Mouse (Mus musculus): ENCODE measurements around the gene Onecut1.

The Onecut1 gene

DNA sequence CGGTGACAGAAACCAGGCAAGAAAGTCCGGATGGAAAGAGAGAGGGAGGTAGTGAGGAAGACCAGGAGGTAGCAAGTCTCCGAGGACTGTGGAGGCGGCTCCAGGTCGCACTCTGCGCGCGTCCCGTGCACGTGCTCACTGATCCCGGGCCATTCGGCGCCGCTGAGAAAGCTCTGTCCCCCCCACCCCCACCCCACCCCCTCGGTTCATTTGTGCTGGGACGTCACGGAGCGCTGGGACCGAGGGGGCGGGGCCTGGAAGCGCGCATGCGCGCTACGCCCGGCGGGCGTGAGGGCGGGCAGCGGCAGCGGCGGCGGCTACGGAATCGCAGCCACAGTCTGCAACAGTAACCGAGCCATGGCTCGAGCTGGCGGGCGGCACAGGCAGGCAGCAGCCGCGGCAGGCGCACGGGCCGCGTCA lies at the start of gene Onecut1:
Gene Onecut1, plus strand, starts transcription at position 361 of the 420 bp plus-strand sequence.
- in situ Hi-C loops (cut with MseI, MboI) = loop anchor here (10.0 to 25.0 kb wide), 3 partner anchors 324 to 724 kb away; no protein-coding TSS in a partner anchor

GRCm38 (mm10) chr9:74819736-74820511 lies 41.8 kb upstream of the Onecut1 start:
- in situ Hi-C loops (cut with MseI, MboI) = no loop called here

GRCm38 (mm10) chr9:74825102-74825501 lies 36.6 kb upstream of the Onecut1 start:
- in situ Hi-C loops (cut with MseI, MboI) = no loop called here

GRCm38 (mm10) chr9:74829206-74829605 lies 32.5 kb upstream of the Onecut1 start:
- in situ Hi-C loops (cut with MseI, MboI) = no loop called here

DNA sequence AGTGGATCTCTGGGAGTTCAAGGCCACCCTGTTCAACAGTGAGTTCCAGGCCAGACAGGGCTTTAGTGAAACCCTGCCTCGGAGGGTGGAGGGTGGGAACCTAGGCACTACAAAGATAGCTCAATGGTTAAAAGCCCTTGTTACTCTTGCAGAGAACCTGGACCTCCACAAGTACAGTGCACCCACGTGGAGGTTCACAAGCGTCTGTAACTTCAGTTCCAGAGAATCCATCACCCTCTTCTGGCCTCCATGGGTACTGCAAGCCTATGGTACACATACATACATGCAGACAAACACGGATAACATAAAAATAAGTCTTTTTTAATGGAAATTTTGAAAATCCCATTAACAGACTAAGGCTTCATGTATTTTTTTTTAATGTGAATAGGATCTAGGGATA lies 18.8 kb upstream of the Onecut1 start:
- in situ Hi-C loops (cut with MseI, MboI) = no loop called here

- in situ Hi-C loops (cut with MseI, MboI) = no loop called here
Measured at GRCm38 (mm10) chr9:74846867-74847830, 14.6 kb upstream of the Onecut1 start.

GRCm38 (mm10) chr9:74848411-74849194 lies 13.1 kb upstream of the Onecut1 start:
- in situ Hi-C loops (cut with MseI, MboI) = no loop called here

GRCm38 (mm10) chr9:74849195-74849978 lies 12.3 kb upstream of the Onecut1 start:
- in situ Hi-C loops (cut with MseI, MboI) = no loop called here

DNA sequence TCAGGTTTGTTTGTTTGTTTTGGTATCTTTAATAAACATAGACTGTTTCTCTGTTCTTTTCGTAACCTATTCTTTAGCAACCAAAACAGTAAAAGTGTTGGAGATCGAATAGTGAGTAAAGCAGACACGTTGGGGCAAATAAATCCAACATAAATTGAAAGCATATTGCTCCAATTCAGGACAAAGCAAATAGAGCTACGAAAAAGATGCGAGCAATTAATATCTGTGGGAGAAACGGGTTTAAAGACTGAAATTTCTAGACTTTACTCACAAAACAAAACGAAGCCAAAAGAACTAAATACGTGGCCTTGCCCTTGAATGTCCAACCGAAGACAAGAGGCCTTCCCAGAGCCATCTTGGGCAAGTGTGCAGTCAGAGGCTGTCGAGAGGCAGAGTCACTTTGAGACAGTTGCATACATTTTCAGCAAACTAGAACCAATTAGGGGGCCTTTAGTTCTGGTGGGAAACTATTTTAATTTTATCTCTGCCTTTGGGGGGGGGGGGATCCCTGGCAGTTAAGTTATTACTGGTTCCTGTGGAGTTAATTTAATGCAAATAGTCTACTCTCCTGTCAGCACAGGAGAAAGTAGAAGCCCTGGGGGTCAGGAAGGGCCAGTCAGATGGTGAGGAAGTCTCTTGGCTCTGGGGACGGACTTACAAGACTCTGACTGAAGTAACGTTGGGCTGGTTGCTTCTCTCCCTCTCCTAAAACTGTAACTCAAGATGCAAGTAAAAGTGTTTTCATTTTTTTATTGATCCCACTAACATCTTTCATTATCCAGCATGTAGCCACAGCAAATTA lies 11.5 kb upstream of the Onecut1 start:
- in situ Hi-C loops (cut with MseI, MboI) = loop anchor here (25.0 kb wide), 2 partner anchors 313 to 713 kb away; no protein-coding TSS in a partner anchor

DNA sequence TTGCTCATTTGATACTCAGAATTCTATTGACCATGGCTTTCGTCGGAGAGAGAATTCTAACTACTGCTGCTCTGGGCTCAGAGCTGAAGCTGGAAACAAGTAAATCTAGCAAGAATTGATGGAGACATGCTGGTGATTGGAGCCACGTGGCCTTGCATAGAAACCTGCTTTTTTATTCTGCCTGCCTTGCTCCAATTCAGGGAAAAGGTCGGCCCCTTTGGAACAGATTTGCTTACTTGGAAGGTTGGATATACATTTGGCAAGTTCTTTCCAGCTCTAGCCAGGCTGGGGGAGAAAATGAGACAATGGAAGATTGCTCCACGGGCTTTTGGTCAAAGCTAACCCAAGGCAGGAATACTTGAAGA lies 11.0 kb upstream of the Onecut1 start:
- in situ Hi-C loops (cut with MseI, MboI) = loop anchor here (25.0 kb wide), 2 partner anchors 313 to 713 kb away; no protein-coding TSS in a partner anchor

DNA sequence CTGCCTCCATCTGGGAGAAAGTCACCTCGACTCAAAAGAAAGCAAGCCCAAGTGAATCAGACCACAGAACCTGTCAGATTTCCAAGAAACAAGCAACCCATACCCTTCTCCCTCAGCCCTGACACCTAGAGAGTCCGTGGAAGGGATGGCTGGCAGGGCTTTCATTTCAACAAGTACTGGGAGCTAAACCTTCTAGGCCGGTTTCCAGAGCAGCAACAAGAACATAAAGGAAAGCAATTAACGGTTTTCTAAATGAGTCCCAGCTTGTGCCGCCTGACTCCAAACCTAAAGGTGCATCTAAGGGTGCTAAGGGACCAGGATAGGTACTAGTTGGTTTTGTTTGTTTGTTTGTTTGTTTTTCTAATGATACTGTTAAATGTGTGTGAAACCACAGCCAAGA lies 10.1 kb upstream of the Onecut1 start:
- in situ Hi-C loops (cut with MseI, MboI) = loop anchor here (25.0 kb wide), 2 partner anchors 314 to 714 kb away; no protein-coding TSS in a partner anchor

DNA sequence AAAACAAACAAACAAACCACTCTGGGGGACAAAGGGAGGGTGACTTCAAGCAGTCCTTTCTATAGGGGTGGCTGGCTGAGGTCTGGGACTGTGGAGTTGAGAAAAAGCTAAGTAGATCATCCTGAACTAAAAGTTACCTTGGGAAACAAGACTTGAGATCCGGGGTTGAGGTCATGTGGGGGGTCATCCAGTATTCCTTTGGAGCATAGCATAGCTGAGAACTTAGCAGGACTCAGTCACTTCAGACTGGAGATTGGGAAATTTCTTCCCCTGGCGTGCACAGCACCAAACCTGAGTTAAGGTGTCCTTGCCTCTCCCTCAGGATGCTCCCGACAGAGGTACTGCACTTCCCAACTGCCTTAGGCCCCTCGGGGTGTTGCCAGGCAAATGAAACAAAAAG lies 9.4 kb upstream of the Onecut1 start:
- in situ Hi-C loops (cut with MseI, MboI) = loop anchor here (25.0 kb wide), 2 partner anchors 315 to 715 kb away; no protein-coding TSS in a partner anchor

DNA sequence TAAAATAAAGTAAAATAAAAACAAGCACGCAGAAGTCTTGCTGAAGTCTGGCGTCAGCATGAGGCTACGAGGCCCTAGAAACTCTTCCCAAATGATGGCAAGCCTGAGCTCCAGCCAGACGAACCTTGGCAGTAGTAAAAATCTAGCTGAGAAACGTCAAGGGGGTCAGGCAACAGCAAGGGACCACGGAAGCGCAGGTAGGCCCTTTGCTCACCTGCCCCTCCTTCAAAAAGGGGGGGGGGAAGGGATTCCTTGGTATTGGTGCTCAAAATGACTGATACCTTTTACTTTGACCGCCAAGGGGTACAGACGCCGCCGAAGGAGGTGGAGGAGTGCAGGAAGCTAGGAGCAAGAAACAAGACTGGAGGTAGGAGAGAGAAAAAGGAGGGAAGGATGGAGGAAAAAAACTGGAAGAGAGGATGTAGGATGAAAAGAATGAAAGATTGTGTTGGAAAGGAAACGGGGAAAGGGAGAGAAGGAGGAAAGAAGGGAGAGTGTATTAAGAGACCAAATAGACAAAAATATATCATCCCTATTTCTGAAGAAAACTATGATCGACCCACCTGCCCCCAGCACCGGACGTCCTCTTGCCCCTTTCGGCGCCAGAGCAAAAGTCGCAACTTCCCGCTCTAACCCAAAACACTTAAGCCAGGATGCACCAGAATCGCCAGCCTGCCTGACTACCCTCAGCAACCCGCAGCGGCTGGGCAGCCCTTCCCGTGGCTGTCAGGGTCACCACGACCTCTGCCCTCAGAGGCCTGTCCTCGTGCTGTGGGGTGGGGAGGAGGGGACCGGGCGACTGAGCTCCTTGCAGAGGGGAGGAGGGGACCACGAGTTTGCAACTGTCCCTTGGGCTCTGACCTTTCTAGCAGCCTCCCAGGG lies 8.3 kb upstream of the Onecut1 start:
- in situ Hi-C loops (cut with MseI, MboI) = loop anchor here (25.0 kb wide), 2 partner anchors 316 to 716 kb away; no protein-coding TSS in a partner anchor

DNA sequence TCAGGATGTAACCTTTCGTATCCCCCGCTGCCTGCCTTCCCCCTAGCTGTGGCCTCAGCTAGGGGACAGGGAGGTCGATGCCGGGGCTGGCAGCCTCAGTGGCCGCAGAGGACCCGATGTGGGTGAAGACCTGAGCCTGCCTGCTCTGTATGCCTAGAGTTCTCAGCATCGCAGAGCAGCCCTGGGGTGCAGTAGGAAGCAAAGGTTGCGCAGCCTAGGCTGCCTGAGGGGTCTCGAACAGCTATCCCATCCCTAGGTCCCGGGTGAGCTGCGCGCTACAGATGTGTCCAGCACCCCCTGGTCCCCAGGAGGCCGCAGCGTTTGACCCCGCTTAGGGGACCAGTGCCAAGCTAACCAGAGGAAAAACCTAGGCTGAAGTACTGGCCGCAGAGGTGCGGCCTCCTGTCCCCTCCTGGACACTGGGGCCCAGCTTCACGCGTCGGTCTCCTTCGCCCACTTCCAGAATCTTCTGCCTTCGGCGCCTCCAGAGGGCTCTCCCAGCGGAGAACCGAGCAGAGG lies 7.6 kb upstream of the Onecut1 start:
- in situ Hi-C loops (cut with MseI, MboI) = loop anchor here (25.0 kb wide), 2 partner anchors 317 to 717 kb away; no protein-coding TSS in a partner anchor

DNA sequence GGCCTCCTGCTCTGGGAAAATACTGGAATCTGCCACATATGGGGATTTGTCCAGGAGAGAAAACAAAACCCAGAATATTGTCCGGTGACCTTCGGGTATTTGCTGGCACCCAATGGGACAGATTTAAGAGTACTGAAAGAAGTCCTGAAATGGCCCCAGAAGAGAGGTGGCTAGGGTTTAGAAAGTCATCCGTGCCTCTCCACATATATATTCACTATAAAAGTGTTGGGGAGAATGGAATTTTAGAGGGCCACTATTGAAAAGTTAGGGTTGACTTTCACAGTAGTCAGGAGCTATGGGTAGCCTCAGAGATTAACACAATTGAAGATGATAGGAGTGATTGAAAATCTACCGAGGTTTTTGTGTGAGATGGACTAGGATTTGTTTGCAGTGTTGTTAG lies 6.3 kb upstream of the Onecut1 start:
- in situ Hi-C loops (cut with MseI, MboI) = loop anchor here (25.0 kb wide), 2 partner anchors 318 to 718 kb away; no protein-coding TSS in a partner anchor

GRCm38 (mm10) chr9:74856578-74857507 lies 4.9 kb upstream of the Onecut1 start:
- in situ Hi-C loops (cut with MseI, MboI) = loop anchor here (25.0 kb wide), 2 partner anchors 320 to 720 kb away; no protein-coding TSS in a partner anchor

- in situ Hi-C loops (cut with MseI, MboI) = loop anchor here (25.0 kb wide), 2 partner anchors 320 to 720 kb away; no protein-coding TSS in a partner anchor
Measured at GRCm38 (mm10) chr9:74857508-74857840, 4.2 kb upstream of the Onecut1 start.

Measured in mouse trophoblast stem cell (cell line).